Mouse (Mus musculus): ENCODE data around the gene Rad23a. TPM values are rescaled to one million over a fixed set of nuclear protein-coding genes. Genes with fewer than 3 reads are reported as not detected.
A peak's percentile ranks its signal among the peaks of the same experiment; 100 is the strongest.

The Rad23a gene
- polyA plus RNA-seq, 1 experiment from 2014 or later: 75.7 TPM

DNA sequence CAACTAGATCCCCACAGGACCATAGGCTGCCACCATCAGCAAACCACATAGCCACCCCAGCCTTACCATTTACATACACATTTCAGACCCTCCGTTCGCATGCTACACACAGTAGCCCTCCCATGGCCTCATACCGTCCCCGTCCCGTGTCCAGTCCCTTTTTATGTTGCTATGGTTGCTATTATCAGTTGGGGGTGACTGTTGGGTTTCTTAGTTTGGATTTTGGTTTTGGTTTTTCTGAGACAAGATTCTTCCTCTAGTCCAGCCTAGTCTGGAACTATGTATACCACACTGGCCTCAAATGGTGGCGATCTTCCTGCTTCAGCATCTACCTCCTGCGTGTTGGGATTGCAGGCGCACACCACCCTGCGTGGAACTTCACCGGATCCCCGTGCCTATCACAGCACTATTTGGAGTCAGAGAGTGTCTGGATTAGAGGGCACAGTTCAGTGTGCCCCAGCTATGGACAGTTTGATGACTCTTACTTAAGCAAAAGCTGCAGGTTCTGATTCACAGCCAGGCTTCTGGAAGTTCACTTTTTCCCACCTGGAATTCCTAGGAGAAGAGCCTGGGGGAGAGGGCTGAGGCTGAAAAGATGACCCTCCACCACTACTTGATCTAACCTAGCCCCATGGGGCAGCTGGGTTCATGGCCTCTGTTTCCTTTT is 53.5 kb downstream of the Rad23a start:
- DNase-seq (ENCODE audit: low spot score) (no peak), ATAC-seq (ENCODE audit: low FRiP score) (no peak)
- no peak overlapping the region for H3K27ac ChIP-seq
- WGBS: 13% methylated on average over 11 of the region's 11 CpGs
- no peaks in the 10 kb centered on the region for H3K36me3 ChIP-seq (replicated peaks; ENCODE audit: control insufficient read depth, insufficient read depth)
- no peaks in the 10 kb centered on the region for H3K9me3 ChIP-seq (ENCODE audit: control insufficient read depth, low read length)
- H3K4me2 ChIP-seq (replicated peaks): no peak overlapping the region
- H3K9ac ChIP-seq: no peak overlapping the region; the same call in none of the 2 replicates
- H3K4me1 ChIP-seq (replicated peaks; ENCODE audit: control insufficient read depth, insufficient read depth, low read length): peaks cover 47% of the 10 kb centered on the region
- peaks cover 94% of the 10 kb centered on the region for H3K27me3 ChIP-seq (ENCODE audit: control insufficient read depth, insufficient read depth, low read length)
- H3K4me3 ChIP-seq (replicated peaks; ENCODE audit: low read length): no peak overlapping the region

DNA sequence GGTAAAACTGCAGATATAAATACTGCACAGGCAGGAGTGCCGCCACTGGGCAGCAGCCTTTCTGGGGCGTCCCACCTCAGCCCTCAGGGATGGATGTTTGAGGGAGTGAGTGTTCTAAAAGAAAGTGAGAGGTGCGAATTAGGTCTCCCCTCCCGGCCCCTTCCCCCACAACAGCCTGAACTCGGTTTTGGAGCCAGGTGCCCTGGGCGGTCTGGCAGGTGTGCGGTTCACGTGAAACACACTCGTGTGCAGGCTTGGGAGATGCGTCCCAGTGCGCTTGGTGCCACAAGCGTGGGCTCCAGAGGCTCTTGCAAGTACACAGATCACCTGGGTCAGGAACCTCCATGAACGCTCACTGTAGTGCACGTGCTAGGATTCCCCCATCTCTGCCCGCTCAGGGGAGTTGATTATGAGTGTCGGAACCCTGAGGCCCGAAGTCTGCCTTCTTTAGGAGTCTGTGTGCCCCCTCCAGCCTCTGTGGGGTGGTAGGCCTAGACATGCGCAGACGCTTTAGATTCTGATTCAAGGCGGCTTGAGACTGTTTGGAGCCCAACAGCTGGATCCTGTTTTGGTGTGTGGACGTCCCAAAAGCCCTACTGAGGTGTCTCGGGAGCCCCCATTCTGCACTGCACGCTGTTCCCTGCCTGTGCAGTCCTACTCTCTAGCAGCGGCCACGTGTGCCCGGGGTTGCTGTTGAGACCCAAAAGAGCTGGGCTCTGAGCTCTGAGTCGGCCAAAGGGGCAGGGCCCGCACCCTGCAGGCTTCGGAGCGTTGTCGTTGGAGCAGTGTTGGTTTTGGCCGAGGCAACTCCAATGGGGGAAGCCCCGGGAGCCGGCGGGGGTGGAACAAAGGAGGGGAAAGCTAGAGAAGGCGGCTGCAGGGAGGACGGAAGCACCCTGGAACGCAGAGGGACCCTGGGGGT is 54.4 kb downstream of the Rad23a start:
- Histone ChIP-seq H3K27ac (no peak overlapping the region), H3K4me2 (replicated peaks) (peak overlapping the region; percentile 45; the same call in 1 of the 2 replicates), H3K4me1 (replicated peaks; ENCODE audit: control insufficient read depth, insufficient read depth, low read length) (peaks cover 50% of the 10 kb centered on the region), H3K27me3 (ENCODE audit: control insufficient read depth, insufficient read depth, low read length) (peaks cover 95% of the 10 kb centered on the region), H3K9me3 (ENCODE audit: control insufficient read depth, low read length) (no peaks in the 10 kb centered on the region), H3K9ac (no peak overlapping the region; the same call in 1 of the 2 replicates), H3K36me3 (replicated peaks; ENCODE audit: control insufficient read depth, insufficient read depth) (no peaks in the 10 kb centered on the region), H3K4me3 (replicated peaks; ENCODE audit: low read length) (peak overlapping the region; percentile 6)
- peak; percentile 28; the same call in 1 of the 2 replicates for ATAC-seq (ENCODE audit: low FRiP score)
- DNase-seq (ENCODE audit: low spot score): no peak
- WGBS: 6% methylated on average over 38 of the region's 38 CpGs

DNA sequence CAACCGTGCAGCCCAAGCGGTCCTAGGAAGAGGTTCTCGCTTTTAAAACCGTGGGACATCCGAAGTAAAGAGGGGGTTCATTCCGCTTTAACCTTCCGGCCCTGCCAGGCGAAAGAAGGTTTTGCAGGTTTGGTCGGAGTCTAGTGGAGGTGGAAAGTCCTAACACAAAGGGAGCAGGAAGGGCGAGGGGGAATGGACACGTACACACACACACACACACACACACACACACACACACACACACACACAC is 55.0 kb downstream of the Rad23a start:
- WGBS: 8% methylated on average over 11 of the region's 11 CpGs
- Histone ChIP-seq H3K27me3 (ENCODE audit: control insufficient read depth, insufficient read depth, low read length) (peaks cover 95% of the 10 kb centered on the region), H3K4me1 (replicated peaks; ENCODE audit: control insufficient read depth, insufficient read depth, low read length) (peaks cover 45% of the 10 kb centered on the region), H3K36me3 (replicated peaks; ENCODE audit: control insufficient read depth, insufficient read depth) (no peaks in the 10 kb centered on the region), H3K4me3 (replicated peaks; ENCODE audit: low read length) (no peak overlapping the region), H3K4me2 (replicated peaks) (peak overlapping the region; percentile 45), H3K9me3 (ENCODE audit: control insufficient read depth, low read length) (no peaks in the 10 kb centered on the region), H3K9ac (no peak overlapping the region), H3K27ac (no peak overlapping the region)
- ATAC-seq (ENCODE audit: low FRiP score) (no peak), DNase-seq (ENCODE audit: low spot score) (no peak)

DNA sequence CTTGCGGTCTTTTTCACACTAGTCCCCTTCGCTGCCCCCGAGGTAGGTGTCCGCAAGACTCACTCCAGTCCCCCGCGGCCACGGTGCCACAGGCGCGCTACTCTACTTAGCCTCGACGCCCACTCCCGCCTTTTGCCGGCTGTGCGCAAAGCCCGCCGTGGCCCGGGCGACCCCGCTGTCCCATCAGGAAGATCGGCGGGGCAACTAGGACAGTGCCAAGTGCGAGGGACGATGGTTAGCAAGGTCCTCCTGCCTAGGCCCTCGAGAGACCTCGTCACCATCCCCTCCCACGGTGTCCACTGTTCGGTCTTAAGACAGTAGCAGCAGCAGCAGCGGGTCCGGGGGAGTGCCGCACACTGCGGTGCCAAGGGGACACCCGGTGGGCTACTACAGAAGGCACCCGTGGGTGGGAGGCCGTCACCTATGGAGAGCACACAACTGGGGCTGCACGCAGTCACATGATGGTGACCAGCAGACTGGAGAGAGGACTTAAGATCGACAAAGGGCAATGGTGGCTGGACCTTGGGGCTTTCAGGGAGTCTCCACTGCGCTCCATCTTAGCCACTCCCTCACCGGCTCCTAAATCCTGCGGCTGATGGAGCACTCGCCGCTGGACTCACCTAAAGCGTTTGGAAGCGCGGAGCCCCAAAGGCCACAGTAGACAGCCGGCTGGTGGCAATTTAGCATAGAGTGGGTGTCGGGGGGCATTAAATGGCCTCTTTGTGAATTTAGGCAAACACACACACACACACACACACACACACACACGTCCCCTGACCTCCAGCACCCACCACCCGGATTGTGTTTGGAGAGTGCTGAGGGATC is 55.6 kb downstream of the Rad23a start:
- peaks cover 93% of the 10 kb centered on the region for H3K27me3 ChIP-seq (ENCODE audit: control insufficient read depth, insufficient read depth, low read length)
- 2% methylated on average over 48 of the region's 48 CpGs for WGBS
- no peaks in the 10 kb centered on the region for H3K36me3 ChIP-seq (replicated peaks; ENCODE audit: control insufficient read depth, insufficient read depth)
- no peak overlapping the region for H3K27ac ChIP-seq
- DNase-seq (ENCODE audit: low spot score) (no peak), ATAC-seq (ENCODE audit: low FRiP score) (no peak)
- H3K9me3 ChIP-seq (ENCODE audit: control insufficient read depth, low read length): no peaks in the 10 kb centered on the region
- H3K4me1 ChIP-seq (replicated peaks; ENCODE audit: control insufficient read depth, insufficient read depth, low read length): peaks cover 40% of the 10 kb centered on the region
- H3K9ac ChIP-seq: peak overlapping the region; percentile 51
- peak overlapping the region; percentile 45 for H3K4me2 ChIP-seq (replicated peaks)
- H3K4me3 ChIP-seq (replicated peaks; ENCODE audit: low read length): peak overlapping the region; percentile 16

Small RNA genes lying within 50 kb of the gene (microRNA-seq; reads per million reads assigned to microRNA genes)
- 2.6 reads per million, percentile 9 among the genes with 10 or more reads in this experiment for gene Mir7069

Other genes with a start within 250 kb of the Rad23a start
- gene Ier2, start 177.8 kb downstream of the Rad23a start, polyA plus RNA-seq (2014; fragmentation: Nextera tagmentation; extraction: Ambion mirVana): 17.4 and 20.1 TPM in 2 replicates
- 55.2 and 62.1 TPM in 2 replicates for gene Trmt1, start 154.4 kb downstream of the Rad23a start, polyA plus RNA-seq (2014; fragmentation: Nextera tagmentation; extraction: Ambion mirVana)
- 17.8 and 18.1 TPM in 2 replicates for gene Nacc1, start 152.8 kb downstream of the Rad23a start, polyA plus RNA-seq (2014; fragmentation: Nextera tagmentation; extraction: Ambion mirVana)
- gene Lyl1, start 139.2 kb downstream of the Rad23a start, polyA plus RNA-seq (2014; fragmentation: Nextera tagmentation; extraction: Ambion mirVana): 3.8 and 5.1 TPM in 2 replicates
- 0.55 and 0.71 TPM in 2 replicates for gene G430095P16Rik, start 117.7 kb downstream of the Rad23a start, polyA plus RNA-seq (2014; fragmentation: Nextera tagmentation; extraction: Ambion mirVana)
- 78.8 and 82.4 TPM in 2 replicates for gene Nfix, start 40.3 kb downstream of the Rad23a start, polyA plus RNA-seq (2014; fragmentation: Nextera tagmentation; extraction: Ambion mirVana)
- gene Dand5, start 17.8 kb downstream of the Rad23a start, polyA plus RNA-seq (2014; fragmentation: Nextera tagmentation; extraction: Ambion mirVana): 13.5 and 14.6 TPM in 2 replicates
- 35.0 and 37.4 TPM in 2 replicates for gene Gadd45gip1, start 9.1 kb downstream of the Rad23a start, polyA plus RNA-seq (2014; fragmentation: Nextera tagmentation; extraction: Ambion mirVana)
- gene Calr, start 6.3 kb upstream of the Rad23a start, polyA plus RNA-seq (2014; fragmentation: Nextera tagmentation; extraction: Ambion mirVana): 574 and 709 TPM in 2 replicates
- gene Farsa, start 16.3 kb upstream of the Rad23a start, polyA plus RNA-seq (2014; fragmentation: Nextera tagmentation; extraction: Ambion mirVana): 87.8 and 93.4 TPM in 2 replicates
- gene Syce2, start 31.4 kb upstream of the Rad23a start, polyA plus RNA-seq (2014; fragmentation: Nextera tagmentation; extraction: Ambion mirVana): 27.7 and 32.5 TPM in 2 replicates
- 25.6 and 29.8 TPM in 2 replicates for gene Gcdh, start 53.3 kb upstream of the Rad23a start, polyA plus RNA-seq (2014; fragmentation: Nextera tagmentation; extraction: Ambion mirVana)
- gene Klf1, start 61.3 kb upstream of the Rad23a start, polyA plus RNA-seq (2014; fragmentation: Nextera tagmentation; extraction: Ambion mirVana): 0.70 and 0.91 TPM in 2 replicates
- 3.3 and 6.0 TPM in 2 replicates for gene Dnase2a, start 67.9 kb upstream of the Rad23a start, polyA plus RNA-seq (2014; fragmentation: Nextera tagmentation; extraction: Ambion mirVana)
- gene Mast1, start 96.7 kb upstream of the Rad23a start, polyA plus RNA-seq (2014; fragmentation: Nextera tagmentation; extraction: Ambion mirVana): 69.7 and 76.5 TPM in 2 replicates
- gene Rtbdn, start 106.3 kb upstream of the Rad23a start, polyA plus RNA-seq (2014; fragmentation: Nextera tagmentation; extraction: Ambion mirVana): 1.1 and 1.8 TPM in 2 replicates
- not detected in 2 replicates for gene Gm49661, start 128.8 kb upstream of the Rad23a start, polyA plus RNA-seq (2014; fragmentation: Nextera tagmentation; extraction: Ambion mirVana)
- gene Prdx2, start 128.9 kb upstream of the Rad23a start, polyA plus RNA-seq (2014; fragmentation: Nextera tagmentation; extraction: Ambion mirVana): 1,143 and 1,221 TPM in 2 replicates
- 47.8 and 48.4 TPM in 2 replicates for gene Rnaseh2a, start 129.1 kb upstream of the Rad23a start, polyA plus RNA-seq (2014; fragmentation: Nextera tagmentation; extraction: Ambion mirVana)
- 6.0 and 6.2 TPM in 2 replicates for gene Junb, start 138.1 kb upstream of the Rad23a start, polyA plus RNA-seq (2014; fragmentation: Nextera tagmentation; extraction: Ambion mirVana)
- gene Hook2, start 149.9 kb upstream of the Rad23a start, polyA plus RNA-seq (2014; fragmentation: Nextera tagmentation; extraction: Ambion mirVana): 24.6 and 27.3 TPM in 2 replicates
- gene Best2, start 173.9 kb upstream of the Rad23a start, polyA plus RNA-seq (2014; fragmentation: Nextera tagmentation; extraction: Ambion mirVana): not detected in 2 replicates
- 121 and 137 TPM in 2 replicates for gene Asna1, start 184.6 kb upstream of the Rad23a start, polyA plus RNA-seq (2014; fragmentation: Nextera tagmentation; extraction: Ambion mirVana)
- gene Trir, start 186.2 kb upstream of the Rad23a start, polyA plus RNA-seq (2014; fragmentation: Nextera tagmentation; extraction: Ambion mirVana): 162 and 165 TPM in 2 replicates
- gene Tnpo2, start 196.2 kb upstream of the Rad23a start, polyA plus RNA-seq (2014; fragmentation: Nextera tagmentation; extraction: Ambion mirVana): 42.4 and 46.4 TPM in 2 replicates
- 63.0 and 68.9 TPM in 2 replicates for gene Fbxw9, start 219.4 kb upstream of the Rad23a start, polyA plus RNA-seq (2014; fragmentation: Nextera tagmentation; extraction: Ambion mirVana)
- gene Gm5741, start 227.3 kb upstream of the Rad23a start, polyA plus RNA-seq (2014; fragmentation: Nextera tagmentation; extraction: Ambion mirVana): 1.4 TPM in 1 of 2 replicates, not detected in the other
- 105 and 113 TPM in 2 replicates for gene Dhps, start 231.1 kb upstream of the Rad23a start, polyA plus RNA-seq (2014; fragmentation: Nextera tagmentation; extraction: Ambion mirVana)
- 119 and 136 TPM in 2 replicates for gene Wdr83os, start 240.1 kb upstream of the Rad23a start, polyA plus RNA-seq (2014; fragmentation: Nextera tagmentation; extraction: Ambion mirVana)
- 41.2 and 43.9 TPM in 2 replicates for gene Wdr83, start 240.6 kb upstream of the Rad23a start, polyA plus RNA-seq (2014; fragmentation: Nextera tagmentation; extraction: Ambion mirVana)
- 17.3 and 20.1 TPM in 2 replicates for gene Man2b1, start 242.6 kb upstream of the Rad23a start, polyA plus RNA-seq (2014; fragmentation: Nextera tagmentation; extraction: Ambion mirVana)